Mouse (Mus musculus) left cerebral cortex, adult 8-10 months (tissue): ENCODE measurements around the gene Lcn10. TPM values are rescaled to one million over a fixed set of nuclear protein-coding genes. Genes with fewer than 3 reads are reported as not detected.
"Not testable (repeated sequence)": the region's sequence is repeated elsewhere in the genome, so short reads cannot be mapped to it uniquely, and the experiment has no call there.

Experiments used
- DNase-seq, 2 experiments: peaks; one replicate each; pipeline ENCODE4 v3.0.0; 2022; ENCODE audit warnings: low spot score in 2 of 2
- total RNA-seq, 4 experiments: library from RNA; stranded (reverse); gene quantifications; 2 replicates each; pipeline ENCODE4 v1.2.4; 2022

The Lcn10 gene
- not detected for total RNA-seq

DNA sequence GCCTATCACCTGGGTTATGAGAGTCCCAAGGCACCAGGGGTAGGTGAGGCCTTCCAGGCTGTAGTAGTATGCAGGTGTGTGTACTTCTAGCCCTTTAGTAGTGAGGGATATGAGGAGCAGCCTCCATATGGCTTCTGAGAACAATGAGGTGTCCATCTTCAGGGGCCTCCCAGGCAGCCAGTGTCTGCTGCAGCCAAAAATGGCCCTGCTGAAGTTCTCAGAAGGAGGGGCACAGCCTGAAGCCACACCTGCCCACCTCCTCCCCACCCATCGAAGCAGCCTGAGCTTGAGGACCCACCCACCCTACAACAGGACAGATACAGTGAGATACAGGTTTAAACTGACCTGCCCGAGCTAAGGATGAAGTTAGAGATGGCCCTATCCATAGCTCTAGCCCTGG is at the start of gene Lcn10:
TSS of gene Lcn10 (plus strand) at position 301 of the 400 bp plus-strand sequence.
- DNase-seq, result no peak

- DNase-seq, result no peak
These were observed 48.9 kb upstream of the Lcn10 start for GRCm38 (mm10) chr2:25633616-25634015.

DNA sequence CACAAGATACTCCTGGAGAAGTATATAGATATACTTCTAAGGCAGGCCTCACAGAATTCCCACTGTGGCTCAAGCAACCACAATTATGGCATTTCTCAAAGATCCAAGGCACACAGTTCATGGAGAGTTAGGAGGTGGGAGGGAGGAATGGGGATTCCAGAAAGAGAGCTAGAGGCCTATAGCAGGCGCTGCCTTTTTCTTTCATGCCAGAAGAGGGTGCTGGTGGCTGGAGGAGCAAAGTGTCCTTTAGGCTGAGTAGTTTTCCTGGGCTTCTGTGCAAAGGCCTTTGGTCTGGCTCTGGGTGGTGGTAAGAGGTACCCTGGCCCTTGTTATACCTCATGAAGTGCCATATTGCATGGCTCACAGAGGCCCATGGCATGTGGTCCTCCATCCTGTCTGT is 48.5 kb upstream of the Lcn10 start:
- no peak for DNase-seq

DNA sequence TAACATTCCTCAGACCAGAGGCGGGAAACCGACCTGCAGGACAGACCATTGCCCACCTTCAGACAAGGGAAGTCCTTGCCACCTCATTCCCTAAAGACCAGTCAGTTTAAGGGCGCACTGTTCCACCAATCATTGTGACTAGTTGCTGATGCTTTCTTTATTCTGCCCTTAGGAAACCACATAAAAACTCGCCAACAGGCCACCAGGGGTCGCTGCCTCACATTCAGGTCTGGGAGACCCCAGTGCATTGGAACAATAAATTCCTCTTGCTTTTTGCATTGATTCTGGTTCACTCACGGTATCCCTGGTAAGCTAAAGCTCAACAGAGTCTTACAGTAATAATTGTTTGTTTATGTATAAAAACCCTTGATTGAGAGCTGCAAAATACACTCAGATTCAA is 42.6 kb upstream of the Lcn10 start:
- no peak for DNase-seq

GRCm38 (mm10) chr2:25652902-25653301 is 29.6 kb upstream of the Lcn10 start, which contains the start of gene Lcn8:
Lcn8 (plus strand) TSS chr2:25653120.
- DNase-seq, result no peak

DNA sequence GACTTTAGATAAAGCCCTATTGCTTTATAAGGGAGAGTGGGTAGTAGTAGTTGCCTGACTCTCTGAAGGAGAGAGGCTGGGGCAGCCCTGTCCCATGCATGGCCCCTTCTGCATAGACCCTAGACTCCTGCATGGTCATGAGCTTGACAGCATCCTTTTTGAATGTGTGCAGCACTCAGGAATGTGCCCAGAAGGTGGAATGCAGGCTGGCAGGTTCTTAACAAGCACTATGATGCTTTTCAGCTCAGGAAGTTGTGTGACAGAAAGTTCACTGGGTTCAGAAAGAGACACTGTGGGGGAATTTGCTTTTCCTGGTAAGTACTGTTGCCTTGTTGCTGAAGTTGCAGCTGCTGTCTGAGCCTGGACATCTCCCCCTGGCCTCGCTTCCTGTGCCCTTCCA is 28.0 kb upstream of the Lcn10 start:
- DNase-seq, result no peak

DNA sequence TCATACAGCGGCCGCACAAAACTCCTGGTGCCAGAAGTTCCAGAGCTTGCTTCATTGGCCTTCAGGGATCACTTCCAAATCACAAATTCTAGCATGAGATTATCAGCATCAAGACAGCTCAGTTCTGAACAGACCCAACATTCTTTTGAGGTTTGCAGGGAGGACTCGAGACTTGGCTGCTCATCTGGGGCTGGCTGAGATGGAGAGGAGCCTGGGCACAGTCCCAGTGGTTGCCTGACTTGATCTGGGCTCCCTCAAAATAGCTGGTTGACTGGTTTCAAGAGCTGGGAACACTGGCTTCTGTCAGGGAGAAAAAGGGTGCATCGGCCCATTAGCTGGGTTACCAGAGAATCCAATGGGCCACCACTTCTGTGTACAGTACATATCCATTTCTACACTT is 25.8 kb upstream of the Lcn10 start:
- DNase-seq, result no peak

- no peak for DNase-seq
These were observed 25.3 kb upstream of the Lcn10 start for GRCm38 (mm10) chr2:25657246-25657645.

DNA sequence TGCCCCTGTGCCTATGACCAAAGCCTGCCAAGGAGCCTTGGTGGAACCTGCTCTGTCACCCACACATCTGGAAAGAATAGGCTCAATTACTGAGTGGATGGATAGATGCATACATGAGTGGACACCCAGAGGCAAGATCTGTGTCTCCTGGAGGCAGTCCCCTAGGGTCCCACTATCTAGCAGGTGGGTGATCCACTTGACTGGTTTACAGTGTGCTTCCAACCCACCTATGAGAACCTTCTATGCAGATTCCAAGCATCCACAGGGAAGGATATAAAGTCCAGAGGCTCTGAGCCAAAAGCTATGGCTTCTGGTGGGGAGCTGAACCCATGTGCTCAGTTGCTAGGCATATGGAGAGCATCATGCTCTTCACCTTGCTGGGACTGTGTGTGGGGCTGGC is 24.9 kb upstream of the Lcn10 start, which contains the start of gene Lcn5:
TSS of gene Lcn5 (plus strand) at position 301 of the 400 bp plus-strand sequence.
- no peak for DNase-seq

GRCm38 (mm10) chr2:25660279-25660678 is 22.2 kb upstream of the Lcn10 start:
- no peak for DNase-seq

DNA sequence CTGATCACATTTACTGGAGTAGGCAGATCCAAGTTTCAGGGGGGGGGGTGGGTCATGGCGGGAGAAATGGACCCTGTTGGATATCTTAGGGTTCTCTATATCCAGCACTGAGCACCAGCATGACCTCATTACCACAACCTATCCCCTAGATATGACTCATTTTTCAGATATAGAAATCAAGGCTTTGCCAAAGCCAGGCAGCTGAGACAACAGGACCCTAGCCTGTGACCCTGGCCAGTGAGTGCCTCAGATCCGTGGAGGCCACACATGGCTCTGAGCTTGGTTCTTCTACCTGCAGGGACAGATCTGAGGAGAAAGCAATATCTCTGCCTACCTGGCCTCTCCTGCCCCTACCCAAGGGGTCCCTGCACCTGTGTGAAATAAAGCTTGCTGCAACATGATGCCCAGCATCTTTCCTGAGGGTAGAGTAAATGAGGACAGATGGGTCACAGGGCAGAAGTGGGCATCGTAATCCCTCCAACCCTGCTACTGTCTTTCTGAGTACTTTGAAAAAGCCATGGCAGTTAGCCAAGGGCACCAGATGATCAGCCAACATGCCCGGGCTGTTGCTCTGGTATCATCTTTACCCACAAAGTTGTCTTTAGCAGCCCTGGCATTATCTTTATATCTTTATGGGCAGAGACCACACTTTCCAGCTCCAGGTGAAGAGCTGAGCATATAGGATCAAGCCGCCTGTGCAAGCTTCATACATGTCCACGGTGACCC is 21.1 kb upstream of the Lcn10 start:
- DNase-seq, result no peak

- peak in 1 of 2 experiments; percentile 19 for DNase-seq
These were observed 19.0 kb upstream of the Lcn10 start for GRCm38 (mm10) chr2:25663511-25663910.

- no peak for DNase-seq
These were observed 18.4 kb upstream of the Lcn10 start for GRCm38 (mm10) chr2:25664125-25664524.

GRCm38 (mm10) chr2:25666516-25666915 is 16.0 kb upstream of the Lcn10 start:
- no peak for DNase-seq

DNA sequence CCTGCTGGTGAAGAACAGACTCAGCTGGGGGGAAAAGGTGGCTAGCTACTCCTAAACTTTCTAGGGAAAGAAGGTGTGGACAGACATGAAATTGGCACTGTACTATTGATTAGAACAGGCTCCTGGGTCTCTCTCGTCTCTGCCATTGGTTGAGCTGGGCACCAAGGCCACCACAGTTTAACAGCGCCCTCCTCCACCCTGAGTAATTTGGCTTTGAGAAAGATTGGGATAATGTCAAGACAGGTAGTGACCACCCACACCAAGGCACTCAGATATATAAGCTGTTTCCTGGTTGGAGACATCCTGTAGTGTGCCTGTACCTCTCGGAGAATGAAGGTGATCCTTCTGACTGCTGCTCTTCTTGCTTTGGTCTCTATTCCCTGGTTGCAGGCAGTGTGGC is 6.0 kb upstream of the Lcn10 start, which contains the start of gene Lcn6:
TSS of gene Lcn6 (plus strand) at position 301 of the 400 bp plus-strand sequence.
- DNase-seq, result no peak

DNA sequence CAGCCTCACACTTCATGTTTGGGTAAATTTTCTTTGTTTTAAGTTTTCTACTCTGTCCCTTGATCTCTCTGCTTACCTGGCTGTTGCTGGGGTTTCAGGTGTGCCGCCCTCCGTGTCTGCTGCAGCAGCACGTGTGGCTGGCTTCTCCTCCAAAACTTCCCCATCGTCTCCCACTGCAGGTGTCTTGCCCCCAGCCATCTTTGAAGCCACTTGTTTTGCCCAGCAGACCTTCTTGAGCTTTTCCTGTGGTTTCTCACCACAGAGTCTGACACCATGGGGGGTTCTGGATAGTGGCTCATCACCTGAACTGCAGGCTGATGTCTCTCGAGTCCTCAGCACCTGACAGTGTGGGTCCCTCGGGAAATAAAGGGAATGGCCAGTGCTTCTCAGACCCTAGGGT is 3.0 kb upstream of the Lcn10 start:
- no peak for DNase-seq

- DNase-seq, result no peak
These were observed 4.4 kb downstream of the Lcn10 start for GRCm38 (mm10) chr2:25686941-25687340.

GRCm38 (mm10) chr2:25694605-25695004 is 12.1 kb downstream of the Lcn10 start:
- peak in 1 of 2 experiments; percentile 30 for DNase-seq

DNA sequence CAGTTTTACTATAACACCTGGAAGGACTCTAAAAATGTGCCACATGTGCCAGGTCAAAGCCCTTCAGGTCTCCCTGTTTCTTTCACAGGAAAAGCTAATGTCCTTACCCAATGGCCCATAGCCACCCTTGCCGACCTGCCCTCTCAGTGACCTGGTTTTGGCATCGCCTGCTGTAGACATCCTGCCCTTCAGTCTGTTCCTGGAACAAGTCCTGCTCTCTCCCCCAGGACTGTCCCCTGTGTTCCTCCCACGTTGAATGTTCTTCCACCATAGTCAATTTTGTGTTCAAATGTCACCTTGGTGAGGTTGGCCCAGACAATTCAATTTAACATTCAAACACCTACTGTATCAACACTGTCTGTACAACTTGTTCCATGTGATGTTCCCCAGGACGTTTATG is 14.4 kb downstream of the Lcn10 start:
- no peak for DNase-seq

GRCm38 (mm10) chr2:25698696-25699095 is 16.2 kb downstream of the Lcn10 start:
- no peak for DNase-seq

GRCm38 (mm10) chr2:25699743-25700142 is 17.2 kb downstream of the Lcn10 start, which contains the start of gene Obp2a:
Obp2a (plus strand) TSS chr2:25700043.
- DNase-seq, result not testable (repeated sequence)

DNA sequence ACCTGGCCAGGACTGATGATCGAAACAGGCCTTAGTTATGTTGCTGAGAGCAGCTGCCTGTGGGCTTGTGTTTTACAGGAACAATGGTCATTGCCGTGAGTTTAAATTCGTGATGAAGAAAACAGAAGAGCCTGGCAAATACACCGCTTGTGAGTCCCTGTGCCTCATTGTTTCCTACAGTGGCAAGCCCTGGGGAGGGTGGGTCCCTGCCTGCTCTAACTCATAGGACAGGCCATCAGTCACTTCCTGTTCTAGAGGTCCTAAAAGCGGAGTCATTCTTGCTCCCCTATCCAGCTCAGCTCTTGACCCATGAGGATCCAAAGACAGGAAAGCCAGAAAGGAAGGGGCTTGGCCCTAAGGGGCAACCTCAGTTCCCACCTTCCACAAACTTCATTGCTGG is 18.5 kb downstream of the Lcn10 start:
- no peak for DNase-seq

DNA sequence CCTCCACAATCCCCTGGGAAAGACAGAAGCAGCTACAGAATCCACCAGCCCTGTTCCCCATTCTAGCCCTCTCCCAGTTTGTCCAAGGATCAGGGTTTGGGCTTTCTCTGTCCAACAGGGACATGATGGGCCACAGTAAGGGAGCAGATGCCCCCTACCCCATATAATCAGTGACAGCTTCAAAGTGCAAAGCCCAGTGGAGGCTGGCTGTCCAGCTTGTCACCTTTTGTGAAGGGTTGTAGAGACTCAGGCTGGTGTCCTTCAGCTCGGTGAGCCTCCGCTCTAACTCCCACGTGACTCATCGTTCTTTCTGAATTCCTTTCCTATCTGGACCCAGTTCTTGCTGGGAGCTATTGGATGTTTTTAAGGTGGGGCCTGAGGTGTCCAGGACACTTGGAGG is 21.2 kb downstream of the Lcn10 start:
- DNase-seq, result no peak
